Mouse (Mus musculus) gastrocnemius, adult 2 months (tissue): ENCODE measurements around the gene Tead3. TPM values are rescaled to one million over a fixed set of nuclear protein-coding genes. Genes with fewer than 3 reads are reported as not detected.

Source experiments
- DNase-seq: peaks from one replicate; pipeline ENCODE4 v3.0.0; 2022
- H3K27ac ChIP-seq: fragments of 200-600 bp; 2 replicates; pipeline ENCODE4 v1.8.1; 2022; ENCODE audit warnings: mild to moderate bottlenecking
- H3K4me3 ChIP-seq: fragments of 200-600 bp; 2 replicates; pipeline ENCODE4 v1.8.1; 2022; ENCODE audit warnings: mild to moderate bottlenecking, moderate library complexity
- CTCF ChIP-seq: fragments of 200-600 bp; IDR thresholded peaks from 2 replicates; pipeline ENCODE4 v1.8.1; 2022; ENCODE audit warnings: antibody characterized with exemption, mild to moderate bottlenecking, moderate library complexity
- intact Hi-C: fragments of 180-260 bp; cut with DNase I; formaldehyde crosslinking; loops from one replicate; pipeline ENCODE4 v1.15.1; 2025
- long read RNA-seq, 2 experiments: library from polyadenylated mRNA; stranded (forward); transcript quantifications; one replicate each; pipeline ENCODE4 v2.0.0; 2021
- total RNA-seq, 2 experiments: library from RNA; stranded (reverse); gene quantifications; 2 replicates each; pipeline ENCODE4 v1.2.3; 2021

Gene Tead3
- total RNA-seq = 1 to 10 TPM; 6.9 to 7.4 TPM
- long read RNA-seq, experiment 1, partial matches to known transcripts = 1 of 4 reads
- long read RNA-seq, experiment 1, other reads (novel, unspliced or antisense) = 3 of 4 reads
- long read RNA-seq, experiment 2, partial matches to known transcripts = 2 of 3 reads
- long read RNA-seq, experiment 2, other reads (novel, unspliced or antisense) = 1 of 3 reads

DNA sequence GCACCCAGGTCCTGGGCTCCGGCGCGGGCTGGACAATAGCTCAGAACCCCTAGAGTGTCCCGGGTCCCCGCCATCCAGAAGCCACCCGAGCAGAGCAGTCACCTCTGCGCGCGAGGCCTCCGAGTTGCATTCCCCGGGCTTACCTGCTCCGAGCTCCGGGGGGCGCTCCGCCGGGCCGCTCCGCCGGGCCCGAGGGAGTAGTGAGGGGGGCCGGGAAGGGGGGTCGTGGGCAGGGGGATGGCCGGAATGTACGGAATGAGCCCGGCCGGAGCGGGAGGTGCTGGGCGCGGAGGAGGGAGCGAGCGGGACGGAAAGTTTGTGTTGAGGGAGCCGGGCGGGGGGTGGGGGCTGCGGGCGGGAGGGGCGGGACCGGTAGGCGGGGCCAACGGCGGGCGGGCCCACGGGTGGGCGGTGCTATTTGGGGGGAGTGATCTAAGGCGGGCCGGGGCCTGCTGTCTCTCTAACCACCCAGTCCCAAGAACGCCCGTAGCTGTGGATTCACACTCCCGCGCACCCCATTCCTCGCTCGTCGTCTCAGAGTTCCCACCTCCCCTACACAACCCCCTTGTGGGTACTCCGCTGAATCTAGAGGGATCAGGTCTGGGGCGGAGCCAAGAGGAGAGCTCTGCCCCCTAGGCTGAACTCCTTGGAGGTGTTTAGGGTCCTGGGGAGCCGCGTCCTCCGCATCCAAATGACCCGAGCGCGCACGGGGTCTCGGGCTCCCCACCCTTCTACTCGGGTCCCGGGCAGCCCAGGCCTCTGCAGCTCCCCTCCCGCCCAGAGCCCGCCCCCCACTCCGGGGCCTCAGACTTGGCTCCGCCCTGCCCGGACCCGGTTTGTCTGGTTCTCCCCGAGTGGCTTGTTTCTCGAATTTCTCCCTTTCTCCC is at the start of gene Tead3:
Gene Tead3, minus strand, starts transcription at position 352 of the 887 bp plus-strand sequence.
- Histone ChIP-seq H3K4me3 (peak within 1 kb of the TSS; percentile 82), H3K27ac (peak within 1 kb of the TSS; percentile 95)
- DNase-seq = peak; percentile 89
- intact Hi-C loops = loop anchor here (2.0 kb wide), 1 partner anchor 20 kb away; no protein-coding TSS in a partner anchor
- peak; percentile 39 for TF ChIP-seq CTCF

DNA sequence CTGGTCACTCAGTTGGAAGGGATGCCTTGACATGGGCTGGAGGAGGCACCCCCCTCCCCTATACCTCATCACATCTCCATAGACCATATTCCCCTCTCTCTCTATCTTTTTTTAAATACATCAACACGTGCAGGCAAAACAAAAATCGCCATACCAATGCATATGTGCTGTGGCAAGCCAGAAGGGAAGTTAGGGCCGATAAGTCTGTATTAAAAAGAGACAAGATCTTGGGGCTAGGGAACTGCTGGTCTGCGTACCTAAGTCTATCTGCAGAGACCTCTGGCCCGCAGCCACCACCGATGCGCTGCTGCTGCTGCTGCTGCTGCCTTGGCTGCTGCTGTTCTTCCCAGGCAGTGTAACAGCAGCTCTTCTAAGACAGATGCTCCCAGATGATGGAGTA is 44.4 kb upstream of the Tead3 start:
- no peak overlapping the region for H3K27ac ChIP-seq

GRCm38 (mm10) chr17:28394051-28394765 is 43.6 kb upstream of the Tead3 start:
- Histone ChIP-seq H3K4me3 (no peak overlapping the region), H3K27ac (no peak overlapping the region)
- intact Hi-C loops = no loop called here
- TF ChIP-seq CTCF = no peak
- no peak for DNase-seq

More for the DNA sequence above, 44.4 kb upstream of the Tead3 start:
- intact Hi-C loops = no loop called here
- no peak for TF ChIP-seq CTCF
- no peak overlapping the region for H3K4me3 ChIP-seq
- DNase-seq = no peak

DNA sequence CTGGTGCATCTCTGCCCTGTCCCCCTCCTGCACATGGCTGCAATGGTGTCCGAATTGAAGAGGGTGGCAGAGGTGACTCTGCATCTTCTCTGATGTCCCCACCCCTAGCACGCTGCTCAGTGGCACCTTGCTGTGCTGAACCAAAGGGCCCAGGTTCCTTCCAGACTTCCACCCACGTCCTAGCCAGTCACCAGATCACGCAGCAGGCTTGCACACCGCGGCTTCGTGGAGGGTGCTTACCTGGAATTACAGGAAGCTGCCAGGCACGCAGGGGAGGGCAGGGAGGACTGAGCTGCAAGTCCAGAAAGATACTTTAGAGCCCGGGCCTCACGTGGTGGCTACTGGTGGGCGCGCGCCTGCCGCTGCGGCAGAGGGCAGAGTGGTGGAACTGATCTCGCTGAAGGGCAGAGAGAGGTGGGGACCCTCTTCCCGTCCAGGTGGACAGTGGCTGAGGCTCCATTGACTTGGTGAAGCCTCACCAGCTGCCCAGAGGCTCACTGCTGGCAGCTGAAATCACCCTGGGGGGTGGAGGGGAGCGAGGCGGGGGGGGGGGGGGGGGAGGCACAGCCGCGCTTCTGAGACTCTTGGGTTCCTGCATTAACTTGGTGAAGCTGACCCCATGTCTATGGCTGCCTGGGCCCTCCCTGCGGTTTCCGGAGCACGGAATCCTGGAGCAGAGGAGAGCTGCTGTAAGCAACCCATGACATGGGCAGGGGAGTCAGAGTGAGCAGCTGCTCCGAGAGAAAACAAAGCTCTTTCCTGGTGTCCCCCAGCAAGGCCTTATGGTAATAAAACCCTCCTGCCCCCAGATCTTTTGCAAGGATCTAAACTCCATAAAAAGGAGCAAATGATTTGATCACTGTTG is 41.2 kb upstream of the Tead3 start:
- TF ChIP-seq CTCF = no peak
- Histone ChIP-seq H3K4me3 (no peak overlapping the region), H3K27ac (no peak overlapping the region)
- no peak for DNase-seq
- intact Hi-C loops = loop anchor here (2.0 kb wide), 1 partner anchor 15 kb away; no protein-coding TSS in a partner anchor

- Histone ChIP-seq H3K4me3 (no peak overlapping the region), H3K27ac (no peak overlapping the region)
- intact Hi-C loops = no loop called here
- DNase-seq = no peak
- TF ChIP-seq CTCF = no peak
Observed at GRCm38 (mm10) chr17:28388534-28388933, 37.9 kb upstream of the Tead3 start.

- Histone ChIP-seq H3K27ac (no peak overlapping the region), H3K4me3 (peak overlapping the region; percentile 29; the same call in 1 of the 2 replicates)
- peak; percentile 95 for TF ChIP-seq CTCF
- intact Hi-C loops = loop anchor here (1.0 kb wide), 1 partner anchor 142 kb away; no protein-coding TSS in a partner anchor
- peak; percentile 86 for DNase-seq
Observed at GRCm38 (mm10) chr17:28386150-28386905, 35.7 kb upstream of the Tead3 start.

DNA sequence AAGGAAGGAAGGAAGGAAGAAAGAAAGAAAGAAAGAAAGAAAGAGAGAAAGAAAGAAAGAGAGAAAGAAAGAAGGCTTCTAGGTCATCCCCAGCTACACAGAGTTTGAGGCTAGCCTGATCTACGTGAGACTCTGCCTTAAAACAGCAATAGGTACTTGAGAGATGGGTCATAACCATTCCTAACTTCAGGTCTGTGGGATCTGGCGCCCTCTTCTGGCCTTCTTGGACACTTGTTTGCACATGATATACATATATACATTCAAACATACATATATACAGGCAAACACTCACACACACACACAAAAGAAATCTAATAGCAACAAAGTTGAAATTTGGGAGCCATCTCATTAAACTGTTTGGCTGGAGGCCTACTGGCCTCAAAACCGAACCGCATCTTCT is 33.7 kb upstream of the Tead3 start:
- peak; percentile 51 for TF ChIP-seq CTCF
- H3K27ac ChIP-seq = no peak overlapping the region
- no peak for DNase-seq
- H3K4me3 ChIP-seq = no peak overlapping the region
- intact Hi-C loops = no loop called here

- Histone ChIP-seq H3K4me3 (no peak overlapping the region), H3K27ac (no peak overlapping the region)
- TF ChIP-seq CTCF = no peak
- intact Hi-C loops = no loop called here
- no peak for DNase-seq
Observed at GRCm38 (mm10) chr17:28380255-28380654, 29.6 kb upstream of the Tead3 start.

DNA sequence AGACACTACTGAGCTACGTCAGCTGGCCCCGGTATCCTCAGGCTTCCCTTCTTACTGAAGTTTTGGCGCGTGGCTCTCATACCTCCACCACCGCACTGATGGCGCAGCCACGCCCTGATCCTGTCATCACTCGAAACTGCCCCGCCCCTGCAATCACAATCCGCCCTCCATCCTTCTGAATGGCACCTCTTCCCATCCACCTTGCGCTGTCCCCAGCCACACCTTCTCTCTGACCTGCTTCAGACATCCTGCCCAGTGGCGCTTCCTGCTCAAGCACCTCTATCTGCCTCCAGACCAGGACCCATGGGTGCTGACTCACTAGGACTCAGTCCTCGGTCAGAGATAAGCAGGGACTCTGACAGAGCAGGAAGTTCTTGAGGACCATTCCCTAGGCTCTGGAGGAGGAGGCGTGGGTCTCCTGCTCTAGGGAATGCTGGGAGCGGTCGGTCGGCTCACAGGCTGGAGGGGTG is 25.0 kb upstream of the Tead3 start:
- intact Hi-C loops = no loop called here
- TF ChIP-seq CTCF = no peak
- Histone ChIP-seq H3K27ac (no peak overlapping the region), H3K4me3 (no peak overlapping the region)
- DNase-seq = no peak

DNA sequence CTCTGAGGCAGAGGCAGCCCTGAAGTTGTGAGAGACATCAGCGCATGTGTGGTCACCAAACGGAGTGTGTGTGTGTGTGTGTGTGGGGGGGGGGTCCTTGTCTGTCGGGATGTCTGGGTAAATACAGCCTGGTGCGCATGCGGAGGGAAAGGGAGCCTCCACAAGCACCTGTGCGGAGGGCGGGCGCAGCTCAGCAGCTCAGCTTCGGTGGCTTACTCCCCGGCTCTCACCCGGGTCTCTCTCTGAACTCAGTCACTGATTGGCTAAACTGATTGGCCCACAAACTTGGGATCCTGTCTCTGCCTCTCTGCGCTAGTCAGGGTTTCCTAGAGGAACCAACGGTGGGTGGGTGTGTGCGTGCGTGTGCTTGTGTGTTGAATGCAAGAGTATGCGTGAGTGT is 23.9 kb upstream of the Tead3 start:
- intact Hi-C loops = no loop called here
- no peak for TF ChIP-seq CTCF
- DNase-seq = no peak
- H3K27ac ChIP-seq = no peak overlapping the region
- H3K4me3 ChIP-seq = no peak overlapping the region

GRCm38 (mm10) chr17:28373821-28374220 is 23.2 kb upstream of the Tead3 start:
- intact Hi-C loops = no loop called here
- Histone ChIP-seq H3K4me3 (no peak overlapping the region), H3K27ac (no peak overlapping the region)
- peak; percentile 63 for DNase-seq
- peak; percentile 78 for TF ChIP-seq CTCF
